Mouse (Mus musculus) right cerebral cortex, postnatal 4 days (tissue): ENCODE measurements around the gene Tnni3k.

ENCODE experiments used
- DNase-seq: peaks from one replicate; pipeline ENCODE4 v3.0.0-alpha.2; 2022

Gene Tnni3k

GRCm38 (mm10) chr3:155055231-155055916, at the start of gene Tnni3k:
Gene Tnni3k, minus strand, starts transcription at chr3:155055407.
- DNase-seq, result no peak

GRCm38 (mm10) chr3:155099266-155099665, 44.1 kb upstream of the Tnni3k start:
- no peak for DNase-seq

GRCm38 (mm10) chr3:155093116-155093956, 38.1 kb upstream of the Tnni3k start, which contains the start of the genes Fpgt and Lrriq3:
Gene Fpgt, minus strand, starts transcription at chr3:155093403.
Gene Lrriq3, plus strand, starts transcription at chr3:155093434.
- peak; percentile 86 for DNase-seq

- DNase-seq, result no peak
Observed at GRCm38 (mm10) chr3:155092081-155092480, 36.9 kb upstream of the Tnni3k start.

GRCm38 (mm10) chr3:155077908-155078307, 22.7 kb upstream of the Tnni3k start:
- no peak for DNase-seq

- no peak for DNase-seq
Observed at GRCm38 (mm10) chr3:155059449-155059822, 4.2 kb upstream of the Tnni3k start.

GRCm38 (mm10) chr3:155058800-155059448, 3.7 kb upstream of the Tnni3k start:
- DNase-seq, result no peak

- no peak for DNase-seq
Observed at GRCm38 (mm10) chr3:155057566-155057965, 2.4 kb upstream of the Tnni3k start.

GRCm38 (mm10) chr3:155056606-155057005, 1.4 kb upstream of the Tnni3k start:
- DNase-seq, result no peak

GRCm38 (mm10) chr3:155053189-155053588, 2.0 kb downstream of the Tnni3k start:
- DNase-seq, result no peak

- DNase-seq, result no peak
Observed at GRCm38 (mm10) chr3:155052021-155052420, 3.2 kb downstream of the Tnni3k start.

GRCm38 (mm10) chr3:155039012-155039836, 16.0 kb downstream of the Tnni3k start:
- DNase-seq, result no peak

GRCm38 (mm10) chr3:155034323-155034722, 20.9 kb downstream of the Tnni3k start:
- no peak for DNase-seq

- peak; percentile 3 for DNase-seq
Observed at GRCm38 (mm10) chr3:155030200-155030599, 25.0 kb downstream of the Tnni3k start.

GRCm38 (mm10) chr3:155002781-155003180, 52.4 kb downstream of the Tnni3k start:
- no peak for DNase-seq

GRCm38 (mm10) chr3:155001056-155001455, 54.2 kb downstream of the Tnni3k start:
- no peak for DNase-seq

GRCm38 (mm10) chr3:154992678-154993077, 62.5 kb downstream of the Tnni3k start:
- DNase-seq, result no peak

- DNase-seq, result no peak
Observed at GRCm38 (mm10) chr3:154979101-154979500, 76.1 kb downstream of the Tnni3k start.

- no peak for DNase-seq
Observed at GRCm38 (mm10) chr3:154971626-154972025, 83.6 kb downstream of the Tnni3k start.

GRCm38 (mm10) chr3:154970981-154971380, 84.2 kb downstream of the Tnni3k start:
- no peak for DNase-seq

- no peak for DNase-seq
Observed at GRCm38 (mm10) chr3:154961284-154961683, 93.9 kb downstream of the Tnni3k start.

GRCm38 (mm10) chr3:154953088-154953487, 102.1 kb downstream of the Tnni3k start:
- no peak for DNase-seq

GRCm38 (mm10) chr3:154949551-154949950, 105.7 kb downstream of the Tnni3k start:
- DNase-seq, result no peak
